Mouse (Mus musculus) ES-Bruce4 (cell line): ENCODE results near the gene Erich6. TPM values are rescaled to one million over a fixed set of nuclear protein-coding genes. Genes with fewer than 3 reads are reported as not detected.
"Not testable (repeated sequence)": the region's sequence is repeated elsewhere in the genome, so short reads cannot be mapped to it uniquely, and the experiment has no call there.

ENCODE experiments used
- H3K27ac ChIP-seq: 2 replicates; pipeline ENCODE4 v1.5.1; 2012; ENCODE audit warnings: low read length, inconsistent platforms; ENCODE audit not compliant: insufficient read depth
- H3K27me3 ChIP-seq: 2 replicates; pipeline ENCODE4 v1.6.1; 2012; ENCODE audit warnings: mild to moderate bottlenecking, low read length, inconsistent platforms; ENCODE audit not compliant: control insufficient read depth, poor library complexity, insufficient read depth, severe bottlenecking
- H3K36me3 ChIP-seq: 2 replicates; pipeline ENCODE4 v1.6.1; 2012; ENCODE audit warnings: inconsistent platforms, mild to moderate bottlenecking, low read length, moderate library complexity; ENCODE audit not compliant: control insufficient read depth, poor library complexity, insufficient read depth, severe bottlenecking
- H3K4me1 ChIP-seq: one replicate; pipeline ENCODE4 v1.8.1; 2011; ENCODE audit warnings: low read length; ENCODE audit not compliant: control insufficient read depth, insufficient read depth
- H3K4me3 ChIP-seq: 2 replicates; pipeline ENCODE4 v1.5.1; 2011; ENCODE audit warnings: low read depth, mild to moderate bottlenecking, low read length
- H3K9ac ChIP-seq: 2 replicates; pipeline ENCODE4 v1.6.1; 2012; ENCODE audit warnings: low read depth, mild to moderate bottlenecking, inconsistent platforms; ENCODE audit not compliant: poor library complexity, severe bottlenecking
- H3K9me3 ChIP-seq: replicated peaks from 2 replicates; pipeline ENCODE4 v1.6.1; 2012; ENCODE audit warnings: mild to moderate bottlenecking, low read length, inconsistent platforms; ENCODE audit not compliant: control insufficient read depth, poor library complexity, insufficient read depth, severe bottlenecking
- CTCF ChIP-seq: IDR thresholded peaks from one replicate; pipeline ENCODE4 v1.8.1; 2011; ENCODE audit warnings: low read depth, low read length
- EP300 ChIP-seq: IDR thresholded peaks from 2 replicates; pipeline ENCODE4 v1.6.1; 2011; ENCODE audit warnings: low read depth, low read length; ENCODE audit not compliant: insufficient read depth
- POLR2A ChIP-seq: IDR thresholded peaks from one replicate; pipeline ENCODE4 v1.8.1; 2011; ENCODE audit warnings: low read length; ENCODE audit not compliant: insufficient read depth
- polyA plus RNA-seq: library from polyadenylated mRNA; stranded (reverse); fragments of >200 nt; gene quantifications from 2 replicates; pipeline ENCODE4 v1.2.4, GENCODE M21; 2011; ENCODE audit warnings: low read depth; ENCODE audit not compliant: missing spikeins, insufficient read depth, insufficient read length

Gene Erich6
- polyA plus RNA-seq, 1 experiment: not detected

- Histone ChIP-seq H3K36me3 (no peaks in the 10 kb centered on the region), H3K27me3 (no peaks in the 10 kb centered on the region), H3K4me3 (no peak overlapping the region), H3K4me1 (no peaks in the 10 kb centered on the region), H3K9me3 (no peaks in the 10 kb centered on the region), H3K9ac (no peak overlapping the region), H3K27ac (no peak overlapping the region)
- TF ChIP-seq EP300: no peak
- TF ChIP-seq POLR2A: no peak
- no peak for TF ChIP-seq CTCF
These were observed 12.0 kb downstream of the Erich6 start for GRCm38 (mm10) chr3:58624981-58625380.

DNA sequence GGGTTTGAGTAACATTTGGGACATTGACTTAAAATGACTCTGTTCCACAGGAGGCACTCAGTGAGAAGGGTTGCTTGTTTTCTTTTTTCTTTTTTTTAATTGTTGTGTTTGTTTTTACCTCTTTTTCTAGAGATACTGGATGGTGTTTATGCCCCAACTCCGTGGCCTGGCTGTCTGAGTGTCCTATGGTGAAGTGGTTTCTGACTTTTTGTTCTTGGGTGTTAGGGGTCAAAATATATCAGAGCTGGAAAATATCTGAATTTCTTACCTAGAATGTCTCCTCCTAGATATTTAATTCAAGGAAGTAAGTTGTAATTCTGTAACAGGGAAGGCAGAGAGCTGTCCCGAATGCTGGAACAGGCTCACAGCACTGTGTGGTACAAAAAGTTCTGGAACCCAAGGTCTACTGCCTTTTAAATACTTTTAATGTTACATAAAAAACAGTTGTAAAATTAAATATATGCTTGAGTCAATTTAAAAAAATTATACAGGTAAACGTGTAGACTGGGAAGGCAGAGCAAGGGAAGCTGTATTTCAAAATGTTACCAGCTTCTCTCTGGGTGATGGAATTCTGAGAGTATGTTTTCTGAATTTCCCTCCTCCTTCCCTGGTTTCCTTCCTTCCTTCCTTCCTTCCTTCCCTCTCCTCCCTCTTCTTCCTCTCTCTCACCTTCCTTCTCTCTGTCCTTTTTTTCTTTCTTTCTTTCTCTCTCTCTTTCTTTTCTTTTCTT, 14.2 kb downstream of the Erich6 start:
- TF ChIP-seq POLR2A (no peak), EP300 (no peak), CTCF (no peak)
- Histone ChIP-seq H3K4me3 (no peak overlapping the region), H3K27ac (no peak overlapping the region), H3K9ac (no peak overlapping the region), H3K36me3 (no peaks in the 10 kb centered on the region), H3K9me3 (no peaks in the 10 kb centered on the region), H3K27me3 (no peaks in the 10 kb centered on the region), H3K4me1 (no peaks in the 10 kb centered on the region)

DNA sequence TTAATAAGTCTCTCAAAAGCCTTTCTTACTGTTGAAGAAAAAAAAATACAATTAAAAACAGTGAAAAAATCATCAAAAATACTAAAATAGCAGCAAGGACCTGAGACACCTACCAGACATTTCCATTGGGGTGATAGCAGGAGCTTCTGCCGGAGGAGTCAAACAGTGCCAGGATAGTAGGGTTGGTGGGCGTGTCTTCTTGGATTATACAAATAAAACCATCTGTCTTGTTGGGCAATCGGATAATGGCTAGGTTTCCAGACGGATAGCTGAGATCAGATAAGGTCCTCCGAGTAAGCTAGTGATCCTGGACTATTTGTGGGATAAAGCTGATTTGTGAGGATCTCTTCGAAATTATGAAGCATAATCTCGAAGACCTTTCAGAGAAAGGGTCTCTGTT, 15.9 kb downstream of the Erich6 start:
- Histone ChIP-seq H3K4me1 (no peaks in the 10 kb centered on the region), H3K36me3 (no peaks in the 10 kb centered on the region), H3K9ac (no peak overlapping the region), H3K27me3 (no peaks in the 10 kb centered on the region), H3K9me3 (no peaks in the 10 kb centered on the region), H3K27ac (no peak overlapping the region), H3K4me3 (no peak overlapping the region)
- TF ChIP-seq EP300: no peak
- TF ChIP-seq CTCF: no peak
- TF ChIP-seq POLR2A: no peak

DNA sequence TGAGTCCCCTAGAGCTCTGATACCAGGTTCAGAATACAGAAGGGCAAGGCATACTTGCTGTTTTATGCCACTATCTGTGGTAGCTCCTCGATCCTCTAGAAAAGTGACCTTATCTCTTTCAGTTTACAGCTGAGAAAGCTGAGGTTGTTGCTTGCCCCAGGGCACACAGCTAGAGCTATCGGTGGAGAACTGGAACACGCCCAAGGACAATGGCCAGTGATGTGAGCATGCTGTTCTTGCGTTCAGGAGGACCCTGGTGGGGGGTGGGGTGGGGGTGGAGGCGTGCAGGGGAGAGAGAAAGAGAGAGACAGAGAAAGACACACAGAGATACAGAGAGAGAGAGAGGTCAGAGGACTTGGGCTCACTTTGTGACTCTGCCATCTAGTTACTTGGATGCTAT, 27.0 kb downstream of the Erich6 start:
- Histone ChIP-seq H3K4me3 (no peak overlapping the region), H3K4me1 (no peaks in the 10 kb centered on the region), H3K36me3 (no peaks in the 10 kb centered on the region), H3K27me3 (no peaks in the 10 kb centered on the region), H3K9me3 (no peaks in the 10 kb centered on the region), H3K27ac (no peak overlapping the region), H3K9ac (no peak overlapping the region)
- TF ChIP-seq EP300 (peak; percentile 56; the same call in 1 of the 2 replicates), CTCF (no peak)

- Histone ChIP-seq H3K9me3 (no peaks in the 10 kb centered on the region), H3K4me3 (no peak overlapping the region)
These were observed 28.5 kb downstream of the Erich6 start for GRCm38 (mm10) chr3:58608506-58608905.

GRCm38 (mm10) chr3:58593623-58594022, 43.4 kb downstream of the Erich6 start:
- no peak for TF ChIP-seq CTCF
- no peak for TF ChIP-seq EP300
- no peak for TF ChIP-seq POLR2A
- Histone ChIP-seq H3K4me1 (no peaks in the 10 kb centered on the region), H3K4me3 (no peak overlapping the region), H3K27ac (no peak overlapping the region), H3K27me3 (no peaks in the 10 kb centered on the region), H3K9me3 (peaks cover 4% of the 10 kb centered on the region; the same call in 1 of the 2 replicates), H3K36me3 (peaks cover 23% of the 10 kb centered on the region), H3K9ac (no peak overlapping the region)

More at GRCm38 (mm10) chr3:58608506-58608905, 28.5 kb downstream of the Erich6 start:
- H3K36me3 ChIP-seq: no peaks in the 10 kb centered on the region
- H3K27ac ChIP-seq: no peak overlapping the region
- no peak overlapping the region for H3K9ac ChIP-seq
- H3K4me1 ChIP-seq: no peaks in the 10 kb centered on the region
- TF ChIP-seq EP300 (no peak), POLR2A (no peak), CTCF (no peak)
- H3K27me3 ChIP-seq: no peaks in the 10 kb centered on the region

DNA sequence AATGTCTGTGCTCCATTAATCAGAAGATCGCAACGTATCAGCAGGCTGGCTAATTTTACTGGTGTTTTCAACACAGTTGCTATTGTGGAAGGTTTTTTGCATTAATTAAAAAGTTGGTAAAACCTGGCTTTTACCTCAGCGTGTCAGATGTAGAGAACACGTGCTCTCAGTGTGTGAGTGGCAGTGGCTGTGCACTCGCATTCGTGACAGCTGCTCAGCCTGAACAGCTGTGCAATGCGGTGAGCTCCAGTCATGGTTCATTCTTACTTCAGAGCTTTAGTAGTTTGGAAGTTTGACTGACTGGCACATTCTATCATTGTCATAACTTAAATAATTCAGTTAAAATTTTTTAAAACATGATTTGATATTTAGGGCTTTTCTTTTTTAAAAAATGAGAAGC, 44.3 kb downstream of the Erich6 start:
- H3K36me3 ChIP-seq: peaks cover 28% of the 10 kb centered on the region
- not testable (repeated sequence) for H3K4me1 ChIP-seq, H3K4me3 ChIP-seq, H3K27ac ChIP-seq, H3K27me3 ChIP-seq, H3K9ac ChIP-seq, H3K9me3 ChIP-seq

- H3K36me3 ChIP-seq: peaks cover 40% of the 10 kb centered on the region
- H3K4me3 ChIP-seq, H3K9me3 ChIP-seq: not testable (repeated sequence)
These were observed 46.5 kb downstream of the Erich6 start for GRCm38 (mm10) chr3:58590544-58590943.

More at GRCm38 (mm10) chr3:58590544-58590943, 46.5 kb downstream of the Erich6 start:
- not testable (repeated sequence) for H3K4me1 ChIP-seq, H3K27me3 ChIP-seq, H3K27ac ChIP-seq, H3K9ac ChIP-seq
